Mouse (Mus musculus): ENCODE data around the gene Ap1m1.

GRCm38 (mm10) chr8:72279151-72279550 is 39.3 kb downstream of the Ap1m1 start:
- TF ChIP-seq CTCF (IDR thresholded peaks at IDR 0.05; ENCODE audit: low read depth), result no peak
- TF ChIP-seq EP300 (IDR thresholded peaks at IDR 0.05; ENCODE audit: low read depth), result no peak

All from liver, postnatal 0 days (tissue).